Mouse (Mus musculus): ENCODE measurements at regions not wholly inside any gene's neighbourhood (a gene's known extent, or its start where the extent isn't known, plus 50 kb on each side); places are given as distances from the start of the nearest gene placed in this dataset.

DNA sequence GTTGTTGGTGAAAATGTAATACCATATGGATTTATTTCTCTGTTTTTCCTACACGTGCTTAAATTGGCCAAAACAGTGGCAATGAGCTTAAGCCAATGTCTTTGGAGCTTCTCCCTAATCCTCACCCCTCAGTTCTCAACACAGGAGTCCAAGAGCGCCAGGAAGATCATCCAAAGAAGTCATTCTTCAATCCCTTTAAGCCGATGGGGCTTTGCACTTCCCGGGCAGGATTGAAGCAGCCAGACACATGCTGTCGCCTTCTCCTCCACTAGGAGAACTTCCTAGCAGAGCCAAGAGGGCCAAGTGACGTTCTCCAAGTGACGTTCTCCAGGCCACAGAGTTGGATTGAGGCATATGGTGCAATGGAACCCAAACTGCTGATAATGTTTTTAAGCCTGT, 286.3 kb upstream of the Actbl2 start:
- CTCF ChIA-PET = no interaction called here

DNA sequence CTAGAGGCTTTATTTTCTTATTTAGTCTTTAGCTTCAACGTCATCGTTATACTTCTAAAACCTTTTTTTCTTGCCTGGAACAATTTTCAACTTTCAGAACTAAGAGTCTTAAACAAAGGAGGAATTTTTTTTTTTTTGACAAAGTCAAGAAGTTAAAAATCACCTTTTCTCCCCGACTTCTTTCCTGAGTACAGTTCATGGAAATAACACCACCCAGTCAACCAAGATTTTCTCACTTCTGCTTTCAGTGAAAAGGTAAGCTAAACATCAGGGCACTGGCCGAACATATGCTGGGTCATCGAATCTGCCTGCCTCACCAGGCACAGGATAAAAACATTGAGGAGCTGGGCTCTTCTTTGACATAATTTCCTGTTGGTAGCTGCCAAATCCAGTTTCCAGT, 277.4 kb upstream of the Actbl2 start:
- CTCF ChIA-PET = no interaction called here

DNA sequence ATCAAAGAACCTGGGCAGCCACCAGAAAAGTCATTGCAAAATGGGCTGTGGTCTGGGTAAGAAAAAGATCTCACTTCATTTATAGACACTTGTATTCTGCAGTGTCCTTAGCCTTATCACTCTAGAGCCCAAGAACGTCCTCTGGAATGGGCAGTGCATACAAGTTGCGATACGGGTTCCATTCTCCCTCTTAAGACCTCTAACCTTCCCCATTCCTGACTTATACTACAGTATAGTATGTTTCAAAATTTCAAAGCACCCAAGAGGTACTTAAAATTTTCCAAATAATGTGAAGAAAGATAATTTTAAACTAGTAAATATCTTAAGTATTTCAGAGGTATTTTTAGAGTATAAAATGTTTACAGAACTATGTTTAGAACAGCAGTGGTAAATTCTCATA, 276.8 kb upstream of the Actbl2 start:
- CTCF ChIA-PET = no interaction called here

DNA sequence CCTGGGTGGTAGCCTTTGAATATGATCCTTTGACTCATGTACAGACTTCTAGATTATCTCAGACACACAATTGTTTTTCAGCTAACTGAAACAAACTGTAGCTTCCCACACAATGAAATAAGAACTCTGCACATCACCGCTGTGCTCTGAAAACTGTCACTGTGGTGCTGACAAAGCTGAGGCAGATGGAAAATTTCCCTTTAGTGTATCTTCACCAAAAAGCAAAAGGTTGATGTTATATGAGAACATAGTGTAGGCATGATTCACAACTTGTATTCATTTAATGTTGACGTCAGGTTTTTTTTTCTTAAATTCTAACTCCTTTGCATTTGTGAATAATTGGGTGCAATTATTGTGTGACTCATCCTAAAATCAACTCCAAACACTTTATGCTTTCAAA, 264.1 kb upstream of the Actbl2 start:
- CTCF ChIA-PET = no interaction called here

DNA sequence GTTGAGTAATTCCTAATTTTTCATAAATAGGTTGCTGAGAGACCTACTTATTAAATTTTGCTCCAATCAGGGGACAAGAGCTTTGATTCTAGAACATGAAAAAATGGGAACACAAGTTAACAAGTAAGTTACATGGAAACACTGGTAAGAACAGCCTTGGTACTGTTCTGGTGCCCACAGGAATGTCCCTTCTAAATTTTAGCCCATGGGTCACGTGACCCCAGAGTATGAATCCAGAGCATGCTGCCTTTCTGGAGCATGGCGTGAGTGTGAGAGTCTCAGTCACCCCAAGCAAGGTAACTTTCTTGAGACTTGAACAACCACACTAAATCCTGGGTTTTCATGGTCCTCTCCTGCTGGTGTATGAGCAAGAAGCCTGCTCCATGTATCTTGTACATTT, 263.7 kb upstream of the Actbl2 start:
- CTCF ChIA-PET = no interaction called here

DNA sequence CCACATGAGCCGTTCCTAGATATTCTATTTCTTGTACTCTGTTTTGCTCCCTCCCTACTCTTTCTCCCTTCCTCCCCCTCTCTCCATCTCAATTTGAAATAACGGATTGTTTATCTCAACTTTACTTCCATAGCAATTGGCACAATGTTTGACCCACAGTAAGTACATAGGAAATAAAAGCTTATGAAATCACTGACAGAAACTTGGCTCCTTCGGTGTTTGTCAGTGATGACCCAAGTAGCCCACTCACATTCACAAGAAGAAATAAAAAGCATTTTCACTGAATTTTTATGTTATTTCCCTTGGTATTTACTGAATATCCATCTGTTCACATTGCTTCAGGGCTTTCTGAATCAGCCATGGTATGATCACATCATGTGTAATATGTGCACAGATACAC, 260.2 kb upstream of the Actbl2 start:
- CTCF ChIA-PET = interaction anchor here (0.6 kb wide), 1 partner anchor 1546 kb away, joined by 4 read pairs; no protein-coding TSS in a partner anchor

DNA sequence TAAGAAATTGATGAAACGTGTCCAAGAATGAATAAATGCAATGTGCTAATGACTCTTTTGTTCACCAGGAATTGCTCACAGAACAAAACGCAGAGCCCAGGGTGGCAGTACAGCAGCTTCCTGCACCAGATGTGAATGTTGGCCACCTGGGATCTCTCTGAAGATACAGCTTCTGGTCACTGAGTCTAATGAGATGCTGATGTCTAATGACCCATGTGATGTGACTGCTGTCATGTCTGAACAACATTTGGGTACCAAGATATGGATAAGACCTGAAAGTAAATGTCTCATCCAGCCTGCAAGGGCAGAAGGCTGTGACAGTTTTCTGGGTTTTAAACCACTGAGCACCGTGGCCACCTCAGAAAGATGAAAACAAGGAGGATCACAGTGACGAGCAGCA, 252.1 kb upstream of the Actbl2 start:
- CTCF ChIA-PET = no interaction called here

DNA sequence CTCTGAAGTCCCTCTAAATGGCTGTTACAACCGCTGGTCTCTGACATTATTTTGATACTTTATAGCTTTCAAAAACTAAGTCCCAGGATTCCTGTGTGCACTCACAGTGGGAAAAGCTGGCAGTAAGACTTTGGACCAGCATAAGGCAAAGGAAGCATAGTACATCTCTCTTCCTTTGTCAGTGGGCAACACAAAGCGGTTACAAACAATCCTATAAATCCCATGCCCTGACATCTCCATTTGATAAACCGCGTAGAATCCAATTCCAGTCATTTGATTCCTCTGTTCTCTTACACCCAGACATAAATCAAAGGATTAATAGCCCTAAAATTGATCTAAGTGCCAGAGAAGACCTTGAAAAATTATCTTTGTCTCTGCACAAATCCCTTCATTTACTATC, 240.7 kb upstream of the Actbl2 start:
- CTCF ChIA-PET = no interaction called here

DNA sequence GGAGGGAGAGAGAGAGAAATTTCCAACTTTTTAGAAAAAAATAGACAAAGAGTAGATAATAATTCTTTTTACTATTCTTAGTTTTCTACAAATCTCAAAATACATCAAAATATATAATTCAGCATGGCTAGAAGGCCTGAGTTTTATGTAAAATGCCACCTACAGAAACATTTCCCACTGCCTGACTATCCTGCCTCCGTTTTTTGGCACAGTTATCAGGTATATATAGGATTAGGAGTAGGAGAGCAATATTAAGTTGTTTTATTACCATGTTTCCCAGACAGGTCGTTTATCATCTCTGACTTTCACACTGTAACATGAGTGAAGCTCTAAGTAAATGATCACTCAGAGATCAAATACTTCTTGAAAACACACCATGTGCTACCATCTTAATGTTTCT, 224.7 kb upstream of the Actbl2 start:
- CTCF ChIA-PET = no interaction called here

DNA sequence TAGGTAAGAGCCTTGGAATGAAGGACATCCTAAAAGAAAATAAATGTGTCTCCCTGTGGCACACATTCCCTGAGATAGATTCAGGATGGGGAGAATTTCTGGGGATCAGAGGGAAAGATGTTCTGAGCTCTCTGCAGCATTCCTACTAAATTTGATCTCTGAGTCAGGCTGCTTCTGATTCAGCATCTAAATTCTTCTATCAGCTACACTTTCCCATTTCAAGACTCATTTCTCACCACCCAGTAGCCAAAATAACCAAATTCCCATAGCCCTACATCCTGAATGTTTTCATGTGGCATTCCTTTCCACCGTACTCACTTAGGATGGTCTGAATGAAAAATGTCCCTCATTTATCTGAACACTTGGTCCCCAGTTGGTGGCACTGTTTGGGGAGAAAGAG, 223.2 kb upstream of the Actbl2 start:
- CTCF ChIA-PET = no interaction called here

DNA sequence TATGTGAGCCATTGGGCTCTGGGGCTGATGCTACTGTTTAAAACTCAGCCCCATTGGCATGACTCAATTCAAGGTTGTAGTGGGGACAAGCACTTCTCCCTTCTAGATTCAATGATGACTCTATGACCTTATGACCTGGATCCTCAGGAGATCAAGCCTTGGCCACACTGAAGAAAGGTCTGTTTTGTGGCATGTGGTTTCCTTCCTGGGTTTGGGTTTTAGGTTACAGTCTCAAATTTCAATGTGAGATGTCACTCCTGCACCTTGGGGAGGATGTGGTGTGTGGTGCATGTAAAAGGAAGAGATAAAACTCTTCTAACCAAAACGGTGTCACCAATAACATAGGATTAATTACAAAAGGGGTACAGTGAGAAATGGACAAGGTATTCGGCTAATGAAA, 211.2 kb upstream of the Actbl2 start:
- CTCF ChIA-PET = no interaction called here

DNA sequence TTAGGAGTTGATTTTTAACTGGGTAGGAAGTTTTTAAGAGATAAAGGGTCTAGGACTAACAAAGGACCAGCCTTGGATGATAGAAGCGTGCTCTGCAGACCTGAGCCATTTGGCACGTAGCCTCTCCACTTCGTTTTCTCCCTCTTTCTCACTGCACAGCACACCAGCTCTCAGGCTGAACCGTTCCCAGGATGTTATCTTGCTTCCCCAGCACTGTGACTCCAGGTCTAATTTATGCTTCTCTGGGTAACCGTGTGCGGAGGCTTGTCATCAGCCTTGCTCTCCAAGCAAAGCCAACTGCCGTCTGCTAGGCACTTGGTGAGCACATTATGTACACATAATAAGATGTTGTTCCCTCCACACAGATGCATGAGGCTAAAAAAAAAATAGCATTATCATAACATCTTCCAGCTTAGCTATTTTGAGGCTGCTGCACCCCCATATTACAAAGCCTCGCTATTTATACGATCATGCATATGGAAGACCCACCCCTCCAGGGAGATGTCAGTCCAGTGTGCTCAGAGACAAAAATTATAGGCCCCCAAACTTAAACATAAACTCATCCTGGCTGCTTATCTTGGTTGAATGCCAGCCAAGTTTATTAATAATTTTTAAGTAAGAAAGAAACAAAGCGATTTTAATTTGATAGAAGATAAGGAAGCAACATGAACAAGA, 210.3 kb upstream of the Actbl2 start:
- CTCF ChIA-PET = no interaction called here

DNA sequence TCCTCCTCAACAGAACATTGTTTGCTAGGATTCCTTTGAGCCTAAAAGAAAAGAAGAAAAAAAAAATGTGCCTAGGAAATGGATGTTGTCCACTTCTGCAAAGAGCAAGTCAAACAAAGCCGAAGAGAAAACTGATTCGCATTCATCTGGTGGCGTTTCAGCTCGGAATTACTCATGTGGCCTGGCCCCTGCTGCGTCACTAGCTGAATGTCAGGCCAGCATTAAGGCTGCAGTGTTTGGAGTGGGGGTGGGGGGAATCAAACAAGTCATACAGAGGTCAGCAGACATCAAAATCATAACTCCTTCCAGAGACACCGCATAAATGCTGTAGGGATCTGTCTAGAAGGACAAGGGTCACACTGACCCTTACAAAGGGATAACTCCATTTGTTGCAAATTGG, 204.7 kb upstream of the Actbl2 start:
- CTCF ChIA-PET = no interaction called here

DNA sequence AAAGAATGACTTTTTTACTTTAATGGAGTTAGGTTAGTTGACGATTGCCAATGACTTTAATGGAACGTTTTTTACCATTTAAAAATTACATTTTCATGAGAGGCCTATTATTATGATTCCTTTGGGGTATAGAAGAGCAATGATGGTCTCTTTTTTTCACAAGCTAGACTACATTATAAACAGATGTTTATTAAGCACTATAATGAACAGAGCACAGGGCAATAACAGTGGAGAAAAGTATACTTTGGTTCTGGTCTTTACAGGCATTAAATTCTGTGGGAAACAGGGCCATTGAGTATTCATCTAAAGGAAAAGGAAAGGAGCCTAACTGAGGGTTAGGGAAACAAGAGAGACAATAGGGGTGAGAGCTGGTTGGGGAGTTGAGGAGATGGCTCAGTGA, 199.0 kb upstream of the Actbl2 start:
- CTCF ChIA-PET = no interaction called here

DNA sequence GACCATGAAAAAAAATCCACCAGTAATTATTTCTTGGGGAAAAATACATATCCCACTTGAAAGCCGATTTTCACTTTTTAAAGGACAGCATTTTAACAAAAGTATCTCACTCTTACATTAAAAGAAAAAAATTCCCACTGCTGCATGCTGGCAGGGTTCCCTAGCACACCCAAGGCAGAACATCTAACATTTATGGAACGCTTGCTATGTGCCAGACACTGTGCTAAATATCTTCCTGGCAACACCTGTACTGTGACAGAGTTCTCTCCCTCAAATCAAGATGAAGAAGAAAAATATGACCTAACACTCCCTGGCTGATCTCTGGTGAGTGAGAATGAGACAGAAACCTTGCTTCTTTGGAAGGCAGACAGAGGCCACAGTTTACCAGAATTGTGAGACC, 167.1 kb upstream of the Actbl2 start:
- CTCF ChIA-PET = no interaction called here

DNA sequence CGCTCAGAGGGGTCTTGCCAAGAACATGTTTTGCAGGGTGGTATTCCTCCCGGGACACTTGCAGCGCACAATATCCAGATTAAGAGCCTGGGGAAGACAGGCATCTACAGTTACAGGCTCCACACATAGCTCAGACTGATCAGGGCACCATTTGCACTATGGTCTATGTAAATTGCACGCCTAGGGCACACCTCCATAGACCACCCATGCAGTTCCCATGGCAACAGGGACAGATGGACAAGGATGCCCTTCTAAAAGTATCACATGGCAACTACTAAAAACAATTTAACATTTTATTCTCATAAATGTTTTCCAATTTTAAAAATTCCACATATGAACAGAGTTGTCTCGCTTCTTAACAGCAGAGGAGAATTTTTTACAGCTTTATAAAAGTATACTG, 158.7 kb upstream of the Actbl2 start:
- CTCF ChIA-PET = no interaction called here

DNA sequence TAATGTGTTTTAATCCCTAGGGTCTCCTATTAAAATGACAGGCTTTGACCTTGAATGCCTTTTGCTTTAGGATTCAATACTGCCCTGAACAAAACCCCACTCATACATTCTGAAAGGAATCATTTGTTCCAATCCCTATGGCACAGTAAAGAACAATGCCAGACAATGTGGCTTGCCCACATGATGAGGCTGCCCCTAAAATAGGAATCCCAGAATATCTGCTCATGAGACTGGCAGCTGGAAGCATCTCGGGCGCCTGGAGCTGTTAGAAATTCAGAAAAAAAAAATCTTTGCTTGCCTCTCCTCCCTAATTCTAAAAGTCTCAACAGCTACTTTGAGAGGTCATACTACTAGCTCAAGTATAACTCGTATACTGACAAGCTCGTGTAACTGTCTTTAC, 157.5 kb upstream of the Actbl2 start:
- CTCF ChIA-PET = no interaction called here

DNA sequence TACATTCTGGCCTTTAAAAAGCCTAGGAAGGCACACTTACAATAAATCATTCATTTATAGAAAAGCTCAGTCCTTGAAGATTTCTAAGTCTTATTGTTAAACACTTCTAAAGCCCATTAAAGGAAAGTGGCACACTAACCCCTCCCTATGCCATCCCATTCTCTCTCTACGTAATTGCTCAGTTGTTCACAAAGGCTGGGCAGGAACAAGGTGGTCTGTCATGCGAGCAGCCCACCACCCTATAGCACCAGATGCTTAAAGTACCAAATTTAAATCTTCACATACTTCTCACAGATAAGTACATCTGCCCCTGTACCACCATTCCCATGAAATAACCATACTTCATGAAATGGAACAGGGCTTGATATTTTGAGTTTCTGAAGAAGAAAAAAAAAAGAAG, 156.1 kb upstream of the Actbl2 start:
- CTCF ChIA-PET = no interaction called here

DNA sequence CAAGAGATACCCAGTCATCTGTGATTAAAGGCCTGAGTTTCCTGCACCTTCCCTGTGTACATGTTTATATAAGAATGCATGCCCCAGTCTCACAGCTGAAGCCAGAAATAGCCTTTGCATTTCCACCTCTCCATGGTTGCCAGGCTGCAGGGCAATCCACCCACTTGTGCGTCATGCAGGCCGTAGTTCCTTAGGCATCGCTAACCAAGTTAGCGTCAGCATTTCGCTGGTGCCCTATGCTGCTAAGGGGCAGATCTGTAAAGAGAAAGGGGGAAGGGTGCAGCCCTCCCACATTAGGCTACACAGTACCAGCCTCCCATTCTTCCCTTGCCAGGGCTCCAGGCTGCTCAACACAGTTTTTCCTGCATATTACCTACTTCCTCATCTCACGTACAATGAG, 155.6 kb upstream of the Actbl2 start:
- CTCF ChIA-PET = no interaction called here

DNA sequence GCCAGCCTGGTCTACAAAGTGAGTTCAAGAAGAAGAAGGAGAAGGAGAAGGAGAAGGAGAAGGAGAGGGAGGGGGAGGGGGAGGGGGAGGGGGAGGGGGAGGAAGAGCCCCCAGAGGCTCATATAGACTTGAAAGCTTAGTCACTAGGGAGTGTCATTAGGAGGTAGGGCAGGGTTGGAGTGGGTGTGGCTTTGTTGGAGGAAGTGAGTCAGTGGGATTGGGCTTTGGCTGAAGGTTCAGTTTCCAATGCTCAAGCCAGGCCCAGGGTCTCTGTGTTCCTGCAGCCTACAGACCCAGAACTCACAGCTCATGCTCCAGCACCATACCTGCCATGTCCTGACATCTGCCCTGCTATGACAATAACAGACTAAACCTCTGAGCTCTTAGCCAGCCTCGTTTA, 154.4 kb upstream of the Actbl2 start:
- CTCF ChIA-PET = no interaction called here

DNA sequence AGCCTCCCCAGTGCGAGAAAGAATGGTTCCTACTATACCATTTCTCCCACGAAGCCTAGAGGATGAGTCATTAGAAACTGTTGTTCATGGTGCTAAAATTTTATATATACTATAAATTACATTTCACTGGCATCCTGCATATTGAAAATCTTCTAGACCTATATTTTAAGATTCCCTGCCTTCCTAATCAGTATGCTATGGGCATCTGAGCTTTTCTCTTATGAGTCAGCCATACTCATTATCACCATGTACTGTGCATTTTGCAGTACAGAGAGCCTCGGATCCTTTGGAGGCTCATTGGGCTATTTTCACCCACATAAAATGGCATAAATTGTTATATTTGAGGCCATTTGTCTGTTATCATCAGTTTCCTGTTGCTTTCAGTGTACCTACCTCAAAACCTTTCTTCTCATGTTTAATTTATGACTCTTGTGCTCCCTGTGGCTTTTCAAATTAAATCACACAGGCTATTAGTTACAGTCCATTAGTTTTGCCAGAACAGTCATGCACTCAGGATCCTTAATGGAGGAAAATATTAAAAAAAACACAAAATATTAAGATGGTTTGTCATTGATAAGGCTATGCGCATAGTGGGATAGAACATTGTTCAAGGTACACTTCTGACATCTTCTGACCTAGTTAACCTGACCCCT, 150.1 kb upstream of the Actbl2 start:
- CTCF ChIA-PET = no interaction called here

DNA sequence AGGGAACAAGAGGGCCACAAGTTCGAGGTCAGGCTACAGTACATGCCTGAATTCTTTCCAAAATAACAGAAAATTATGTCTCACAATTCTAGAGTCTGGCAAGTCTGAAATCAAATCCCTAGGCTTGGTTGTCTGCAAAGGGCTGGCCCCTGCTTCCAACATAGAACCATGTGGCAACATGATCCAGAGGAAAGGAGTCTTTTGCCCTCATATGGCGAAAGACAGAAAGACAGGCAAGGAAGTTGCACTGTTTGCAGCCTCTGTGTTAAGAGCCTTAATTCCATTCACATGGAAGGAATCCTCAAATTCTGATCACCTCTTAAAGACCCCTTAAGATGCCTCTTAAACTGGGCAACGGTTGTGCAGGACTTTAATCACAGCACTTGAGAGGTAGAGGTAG, 123.7 kb upstream of the Actbl2 start:
- CTCF ChIA-PET = no interaction called here

DNA sequence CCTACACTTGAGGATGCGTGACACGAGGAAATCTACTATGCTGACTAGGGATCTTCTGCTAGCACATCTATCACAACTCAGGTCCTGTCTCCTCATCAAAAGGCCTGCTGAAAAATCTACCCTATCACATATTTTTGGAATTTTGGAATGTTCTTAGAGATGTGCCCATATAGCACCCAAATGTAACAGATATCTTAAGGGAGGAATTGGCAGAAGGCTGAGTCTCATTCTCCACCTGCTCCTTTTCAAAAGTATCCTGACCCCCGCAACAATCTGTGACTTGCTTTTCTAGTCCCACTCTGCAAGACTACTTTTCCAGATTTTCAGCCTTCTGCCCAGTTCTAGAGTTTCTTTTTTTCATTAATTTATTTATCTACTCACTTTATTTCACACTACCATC, 118.4 kb upstream of the Actbl2 start:
- CTCF ChIA-PET = no interaction called here

DNA sequence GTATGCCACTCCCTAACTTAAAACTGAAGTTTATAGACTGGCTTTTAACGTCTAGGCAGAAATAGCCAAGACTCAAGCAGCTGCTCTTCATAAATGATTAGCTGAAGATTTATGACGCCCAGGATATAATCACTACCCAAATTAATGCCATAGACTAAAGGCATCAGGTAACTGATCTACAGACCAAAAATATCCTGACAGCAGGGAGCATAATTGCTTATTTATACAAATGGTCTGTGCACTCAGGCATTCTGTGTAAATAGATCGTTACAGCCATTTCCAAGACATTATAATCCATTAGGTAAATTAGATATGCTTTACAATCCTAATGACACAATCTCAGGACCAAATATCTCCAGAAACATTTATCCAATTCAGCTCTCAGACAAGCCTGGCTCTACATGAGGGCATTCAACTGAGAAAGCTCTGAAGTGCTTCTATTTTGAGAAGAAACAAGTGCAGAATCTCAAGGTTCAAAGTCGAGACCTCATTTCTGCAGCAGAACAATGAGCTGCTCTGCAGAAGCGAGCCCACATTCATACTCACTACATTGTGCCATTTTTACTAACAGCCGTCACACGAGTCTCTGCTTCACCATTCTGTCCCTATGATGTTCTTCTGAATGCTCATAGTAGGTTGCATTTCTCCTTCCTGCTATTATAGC, 111.9 kb upstream of the Actbl2 start:
- CTCF ChIA-PET = no interaction called here
